Mouse (Mus musculus): ENCODE measurements around the gene Asb15. TPM values are rescaled to one million over a fixed set of nuclear protein-coding genes. Genes with fewer than 3 reads are reported as not detected.

The Asb15 gene
- not detected in 2 replicates for polyA plus RNA-seq (2016; fragmentation: Nextera tagmentation; extraction: Ambion mirVana)

DNA sequence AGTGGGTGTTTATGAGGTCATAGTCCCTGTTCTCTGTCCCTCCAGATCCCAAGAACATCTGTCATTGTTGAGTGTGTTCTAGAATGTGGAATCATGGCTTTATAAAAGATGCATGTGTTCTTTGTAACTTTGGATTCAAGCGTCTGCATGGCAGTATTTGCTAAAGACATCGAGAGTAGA, at the start of gene Asb15:
Asb15 (plus strand) TSS at position 81 of the 180 bp plus-strand sequence.
- H3K36me3 ChIP-seq = 0 out of 2 replicates have a peak, but pooled peaks cover 4% of the 10 kb centered on the region
- WGBS = 51% methylated on average over 2 of the region's 2 CpGs
- 0 out of 2 replicates have a peak within 1 kb of the TSS, but pooled peaks have one; percentile 23 for H3K27ac ChIP-seq
- peak within 1 kb of the TSS; percentile 78 for H3K4me3 ChIP-seq
- peak within 1 kb of the TSS; percentile 74 for H3K9ac ChIP-seq
- no peak for ATAC-seq (ENCODE audit: insufficient number of reproducible peaks, insufficient read depth, low FRiP score, low TSS enrichment)
- H3K4me1 ChIP-seq = peaks cover 8% of the 10 kb centered on the region
- H3K9me3 ChIP-seq = no peaks in the 10 kb centered on the region
- peak within 1 kb of the TSS; percentile 69 for H3K4me2 ChIP-seq (replicated peaks)
- no peaks in the 10 kb centered on the region for H3K27me3 ChIP-seq

DNA sequence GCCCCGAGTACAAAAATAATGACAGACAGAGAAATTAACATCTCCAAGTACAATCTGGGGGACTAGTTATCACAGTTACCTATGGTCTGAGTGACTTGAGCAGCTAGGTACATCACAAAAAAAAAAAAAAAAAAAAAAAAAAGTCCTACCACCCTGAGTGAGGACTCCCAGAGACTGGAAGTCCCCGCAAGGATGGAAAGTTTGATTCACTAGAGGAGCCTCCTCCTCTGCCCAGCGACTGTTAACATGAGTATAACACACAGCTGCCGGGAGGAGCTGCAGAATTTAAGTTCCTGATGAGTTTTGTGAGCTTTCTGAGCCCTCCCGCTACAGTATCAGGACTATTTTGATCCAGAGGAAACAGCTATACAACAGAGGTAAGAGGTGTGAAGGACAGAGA, 41.4 kb upstream of the Asb15 start:
- Histone ChIP-seq H3K36me3 (no peaks in the 10 kb centered on the region), H3K4me1 (no peaks in the 10 kb centered on the region), H3K4me2 (replicated peaks) (no peak overlapping the region), H3K9me3 (no peaks in the 10 kb centered on the region), H3K27ac (no peak overlapping the region), H3K27me3 (no peaks in the 10 kb centered on the region), H3K9ac (no peak overlapping the region), H3K4me3 (no peak overlapping the region)
- no peak for ATAC-seq (ENCODE audit: insufficient number of reproducible peaks, insufficient read depth, low FRiP score, low TSS enrichment)
- WGBS = 83% methylated on average over 5 of the region's 5 CpGs

DNA sequence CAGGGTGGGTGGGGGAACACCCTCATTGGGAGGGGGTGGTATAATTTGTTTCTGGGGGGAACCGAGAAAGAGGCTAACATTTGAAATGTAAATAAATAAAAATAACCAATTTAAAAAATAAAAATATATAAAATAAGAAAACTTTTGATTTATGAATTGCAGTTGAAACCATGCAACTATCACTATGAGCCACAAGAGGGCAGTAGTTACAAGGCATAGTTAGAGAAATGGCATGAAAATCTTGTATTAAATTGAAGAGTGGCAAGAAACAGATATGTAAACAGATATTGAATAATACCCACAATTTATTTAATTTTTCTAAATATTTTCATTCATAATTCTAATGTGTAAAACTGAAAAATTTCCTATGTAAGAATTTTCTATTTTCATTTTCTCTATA, 37.6 kb upstream of the Asb15 start:
- H3K4me3 ChIP-seq = no peak overlapping the region
- H3K9me3 ChIP-seq = no peaks in the 10 kb centered on the region
- H3K36me3 ChIP-seq = no peaks in the 10 kb centered on the region
- H3K27me3 ChIP-seq = no peaks in the 10 kb centered on the region
- 14% methylated on average over 1 of the region's 1 CpGs for WGBS
- no peak overlapping the region for H3K27ac ChIP-seq
- H3K4me1 ChIP-seq = no peaks in the 10 kb centered on the region
- H3K9ac ChIP-seq = no peak overlapping the region
- ATAC-seq (ENCODE audit: insufficient number of reproducible peaks, insufficient read depth, low FRiP score, low TSS enrichment) = no peak
- no peak overlapping the region for H3K4me2 ChIP-seq (replicated peaks)

DNA sequence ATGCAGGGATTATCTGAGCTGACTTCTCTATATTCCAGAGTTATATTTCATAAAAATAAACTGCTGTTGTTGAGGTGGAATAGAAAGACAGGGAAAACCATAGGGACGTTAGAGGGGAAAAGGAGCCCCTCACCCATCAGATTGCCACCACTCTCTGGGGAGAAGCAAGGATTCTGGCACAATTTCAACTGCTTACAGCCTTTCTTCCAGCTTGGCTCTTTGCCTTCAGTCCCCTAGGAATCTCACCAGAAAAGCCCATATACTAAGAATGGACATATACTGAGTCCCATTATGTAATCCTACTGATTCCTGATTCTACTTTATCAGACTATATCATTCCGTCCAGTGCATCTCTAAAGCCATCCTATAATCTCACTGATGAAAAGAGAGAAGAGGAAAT, 23.8 kb upstream of the Asb15 start:
- Histone ChIP-seq H3K36me3 (no peaks in the 10 kb centered on the region), H3K4me1 (no peaks in the 10 kb centered on the region), H3K9ac (no peak overlapping the region), H3K27me3 (no peaks in the 10 kb centered on the region), H3K27ac (no peak overlapping the region), H3K9me3 (no peaks in the 10 kb centered on the region), H3K4me2 (replicated peaks) (no peak overlapping the region), H3K4me3 (no peak overlapping the region)
- no peak for ATAC-seq (ENCODE audit: insufficient number of reproducible peaks, insufficient read depth, low FRiP score, low TSS enrichment)
- WGBS = 85% methylated on average over 2 of the region's 2 CpGs

DNA sequence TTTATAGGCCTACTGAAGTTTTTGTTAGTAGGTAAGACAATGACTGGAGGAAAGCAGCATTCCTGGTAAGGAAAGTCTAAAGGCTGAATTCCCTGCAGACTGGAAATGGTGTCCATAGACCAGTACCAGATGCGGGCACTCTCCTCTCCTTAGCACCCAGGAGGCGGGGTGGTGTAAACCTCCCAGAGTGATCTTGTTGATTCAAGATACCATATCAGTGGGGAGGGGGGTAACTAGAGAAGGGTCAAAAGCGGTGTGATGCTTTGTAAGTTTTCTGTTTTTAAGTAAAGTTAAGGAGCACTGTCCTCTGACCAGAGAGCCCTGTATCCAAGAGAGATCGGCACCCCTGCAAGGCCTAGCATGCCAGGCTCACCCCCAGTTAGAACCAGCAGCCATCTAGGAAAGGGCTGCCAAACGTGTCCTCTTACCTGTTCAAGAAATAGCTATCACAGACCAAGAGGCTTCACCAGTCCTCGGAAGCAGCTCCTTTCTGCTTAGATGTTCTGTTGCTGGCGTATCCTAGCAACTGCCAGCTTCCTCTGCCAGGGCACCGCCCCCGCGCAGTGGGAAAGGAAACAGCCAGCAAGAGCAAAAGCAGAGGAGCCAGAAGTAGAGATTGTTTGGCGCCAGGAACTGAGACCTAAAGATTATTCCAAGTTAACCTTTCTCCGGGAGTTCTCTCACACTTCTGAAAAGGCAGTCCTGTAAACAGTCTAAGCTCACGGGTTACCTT, 13.2 kb upstream of the Asb15 start, which contains the start of gene Iqub:
Iqub (minus strand) TSS at position 516 of the 733 bp plus-strand sequence.
- H3K27ac ChIP-seq = no peak within 1 kb of the TSS
- H3K36me3 ChIP-seq = peaks cover 12% of the 10 kb centered on the region
- H3K4me2 ChIP-seq (replicated peaks) = 0 out of 2 replicates have a peak within 1 kb of the TSS, but pooled peaks have one; percentile 6
- H3K9me3 ChIP-seq = no peaks in the 10 kb centered on the region
- H3K4me3 ChIP-seq = no peak within 1 kb of the TSS
- WGBS = 23% methylated on average over 13 of the region's 13 CpGs
- ATAC-seq (ENCODE audit: insufficient number of reproducible peaks, insufficient read depth, low FRiP score, low TSS enrichment) = no peak; the same call in 1 of the 2 replicates
- H3K27me3 ChIP-seq = no peaks in the 10 kb centered on the region
- H3K4me1 ChIP-seq = peaks cover 5% of the 10 kb centered on the region; the same call in 1 of the 2 replicates
- no peak within 1 kb of the TSS; the same call in 1 of the 2 replicates for H3K9ac ChIP-seq

- H3K4me3 ChIP-seq = no peak overlapping the region
- WGBS = 44% methylated on average over 2 of the region's 2 CpGs
- peaks cover 12% of the 10 kb centered on the region for H3K36me3 ChIP-seq
- no peak for ATAC-seq (ENCODE audit: insufficient number of reproducible peaks, insufficient read depth, low FRiP score, low TSS enrichment)
- no peaks in the 10 kb centered on the region for H3K9me3 ChIP-seq
- no peak overlapping the region for H3K9ac ChIP-seq
- H3K27me3 ChIP-seq = no peaks in the 10 kb centered on the region
- no peak overlapping the region for H3K27ac ChIP-seq
- peaks cover 5% of the 10 kb centered on the region; the same call in 1 of the 2 replicates for H3K4me1 ChIP-seq
- H3K4me2 ChIP-seq (replicated peaks) = no peak overlapping the region
Measured at GRCm38 (mm10) chr6:24516197-24516596, 11.7 kb upstream of the Asb15 start.

- Histone ChIP-seq H3K4me2 (replicated peaks) (no peak overlapping the region; the same call in 1 of the 2 replicates), H3K9ac (no peak overlapping the region), H3K27me3 (no peaks in the 10 kb centered on the region), H3K27ac (no peak overlapping the region), H3K9me3 (no peaks in the 10 kb centered on the region), H3K4me1 (peaks cover 8% of the 10 kb centered on the region), H3K36me3 (peaks cover 18% of the 10 kb centered on the region; the same call in 1 of the 2 replicates), H3K4me3 (no peak overlapping the region)
- no peak for ATAC-seq (ENCODE audit: insufficient number of reproducible peaks, insufficient read depth, low FRiP score, low TSS enrichment)
- 93% methylated on average over 3 of the region's 3 CpGs for whole genome bisulfite sequencing
Measured at GRCm38 (mm10) chr6:24525705-24526104, 2.2 kb upstream of the Asb15 start.

- H3K9me3 ChIP-seq = no peaks in the 10 kb centered on the region
- under 1% methylated on average over 53 of the region's 53 CpGs for WGBS
- ATAC-seq (ENCODE audit: insufficient number of reproducible peaks, insufficient read depth, low FRiP score, low TSS enrichment) = peak; percentile 98
- peak within 1 kb of the TSS; percentile 78 for H3K4me3 ChIP-seq
- peaks cover 8% of the 10 kb centered on the region for H3K4me1 ChIP-seq
- H3K36me3 ChIP-seq = peaks cover 6% of the 10 kb centered on the region; the same call in 1 of the 2 replicates
- 0 out of 2 replicates have a peak within 1 kb of the TSS, but pooled peaks have one; percentile 23 for H3K27ac ChIP-seq
- H3K9ac ChIP-seq = peak within 1 kb of the TSS; percentile 74
- H3K4me2 ChIP-seq (replicated peaks) = peak within 1 kb of the TSS; percentile 69
- H3K27me3 ChIP-seq = no peaks in the 10 kb centered on the region
Measured at GRCm38 (mm10) chr6:24527155-24528063, 535 bp upstream of the Asb15 start, which contains the start of gene Ndufa5. TSS of gene Ndufa5 (minus strand) at chr6:24528013.

- Histone ChIP-seq H3K9ac (no peak overlapping the region; the same call in 1 of the 2 replicates), H3K4me2 (replicated peaks) (peak overlapping the region; percentile 40), H3K27me3 (no peaks in the 10 kb centered on the region), H3K27ac (no peak overlapping the region), H3K36me3 (no peaks in the 10 kb centered on the region), H3K4me3 (no peak overlapping the region), H3K4me1 (peaks cover 8% of the 10 kb centered on the region), H3K9me3 (no peaks in the 10 kb centered on the region)
- no peak for ATAC-seq (ENCODE audit: insufficient number of reproducible peaks, insufficient read depth, low FRiP score, low TSS enrichment)
- WGBS = 18% methylated on average over 4 of the region's 4 CpGs
Measured at GRCm38 (mm10) chr6:24530166-24530565, 2.2 kb downstream of the Asb15 start.

DNA sequence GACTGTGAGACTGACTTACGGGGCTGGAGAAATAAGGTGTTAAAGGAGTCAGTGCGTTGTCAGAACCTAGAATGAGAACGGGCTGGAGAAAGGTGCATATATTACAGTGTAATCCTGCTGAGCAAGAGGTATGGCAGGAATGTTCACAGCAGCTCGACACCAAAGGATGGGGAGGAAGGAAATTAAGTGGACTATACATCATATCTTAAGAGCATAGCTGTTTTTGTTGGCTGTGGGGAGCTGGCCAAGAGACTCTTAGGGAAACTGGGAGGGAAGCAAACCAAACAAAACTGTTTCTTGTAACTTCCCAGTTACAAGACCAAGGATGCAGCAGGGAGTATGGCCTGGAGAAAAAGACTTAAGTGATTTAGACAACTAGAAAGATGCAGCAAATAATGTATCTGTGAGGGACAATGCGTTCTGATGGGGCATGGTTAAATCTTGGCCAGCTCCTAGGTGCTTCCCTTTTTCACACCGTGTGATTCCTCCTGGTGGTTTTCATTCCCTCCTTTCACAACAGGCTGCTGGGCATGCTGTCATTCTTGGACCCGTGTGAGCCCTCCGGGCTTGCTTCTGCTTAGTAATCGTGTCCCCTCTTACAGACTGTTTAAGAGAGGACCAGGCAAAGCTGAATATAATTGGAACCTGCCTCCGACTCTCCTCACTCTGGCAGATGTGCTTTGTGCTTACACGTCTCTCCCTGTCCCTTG, 2.9 kb downstream of the Asb15 start:
- no peak overlapping the region for H3K27ac ChIP-seq
- H3K4me3 ChIP-seq = no peak overlapping the region
- H3K27me3 ChIP-seq = no peaks in the 10 kb centered on the region
- H3K36me3 ChIP-seq = no peaks in the 10 kb centered on the region
- ATAC-seq (ENCODE audit: insufficient number of reproducible peaks, insufficient read depth, low FRiP score, low TSS enrichment) = no peak
- H3K9ac ChIP-seq = no peak overlapping the region; the same call in 1 of the 2 replicates
- peaks cover 8% of the 10 kb centered on the region for H3K4me1 ChIP-seq
- WGBS = 39% methylated on average over 11 of the region's 11 CpGs
- H3K9me3 ChIP-seq = no peaks in the 10 kb centered on the region
- peak overlapping the region; percentile 40 for H3K4me2 ChIP-seq (replicated peaks)

DNA sequence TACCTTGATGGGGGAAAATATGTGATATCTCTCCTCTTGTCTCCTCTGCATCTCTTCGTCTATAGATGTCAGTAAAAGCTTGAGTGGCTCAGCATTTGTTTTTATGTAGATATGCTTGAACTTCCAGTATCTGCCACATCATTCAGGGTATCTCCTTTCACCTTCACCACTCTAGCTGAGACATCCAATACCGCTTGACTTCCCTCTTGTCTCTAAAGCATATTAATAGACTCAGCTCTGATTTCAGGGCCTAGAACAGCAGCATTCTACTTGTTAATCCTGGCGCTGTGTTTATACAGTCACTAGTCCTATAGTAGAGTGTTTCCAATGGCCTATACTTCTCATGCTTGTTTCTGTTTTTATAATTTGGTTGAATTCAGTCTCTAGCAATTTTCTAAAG, 4.9 kb downstream of the Asb15 start:
- Histone ChIP-seq H3K9me3 (no peaks in the 10 kb centered on the region), H3K4me1 (no peaks in the 10 kb centered on the region), H3K27ac (no peak overlapping the region), H3K27me3 (no peaks in the 10 kb centered on the region), H3K9ac (no peak overlapping the region), H3K4me2 (replicated peaks) (no peak overlapping the region), H3K36me3 (no peaks in the 10 kb centered on the region), H3K4me3 (no peak overlapping the region)
- 65% methylated on average over 3 of the region's 3 CpGs for whole genome bisulfite sequencing
- ATAC-seq (ENCODE audit: insufficient number of reproducible peaks, insufficient read depth, low FRiP score, low TSS enrichment) = no peak
